Mouse (Mus musculus): ENCODE results near the gene Eif2b3.

DNA sequence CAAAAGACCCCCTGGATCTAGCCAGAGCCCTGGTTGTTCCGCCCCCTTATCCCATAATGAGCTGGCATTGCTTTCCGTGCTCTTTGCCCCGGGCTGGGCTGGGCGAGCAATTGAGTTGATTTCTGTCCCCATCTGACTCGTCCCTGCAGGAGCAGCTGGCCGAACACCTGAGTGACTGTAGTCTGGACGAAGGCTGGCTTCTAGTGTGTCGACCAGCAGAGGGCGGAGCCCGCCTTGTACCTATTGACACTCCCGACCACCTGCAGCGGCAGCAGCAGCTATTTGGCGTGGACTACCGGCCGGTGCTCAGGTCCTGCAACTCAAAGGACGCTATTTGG is 23.4 kb upstream of the Eif2b3 start:
- TF ChIP-seq POLR2A (IDR thresholded peaks at IDR 0.05; ENCODE audit: extremely low read depth, insufficient read depth, low read length): no peak
- peak; percentile 80 for TF ChIP-seq CTCF (IDR thresholded peaks at IDR 0.05; ENCODE audit: low read depth, low read length)
